Mouse (Mus musculus): ENCODE data around the gene Capn11. TPM values are rescaled to one million over a fixed set of nuclear protein-coding genes. Genes with fewer than 3 reads are reported as not detected.
"Not testable (repeated sequence)": the region's sequence is repeated elsewhere in the genome, so short reads cannot be mapped to it uniquely, and the experiment has no call there.

The Capn11 gene
- total RNA-seq, 2 experiments from 2014 or later: 0.17 to 0.57 TPM

DNA sequence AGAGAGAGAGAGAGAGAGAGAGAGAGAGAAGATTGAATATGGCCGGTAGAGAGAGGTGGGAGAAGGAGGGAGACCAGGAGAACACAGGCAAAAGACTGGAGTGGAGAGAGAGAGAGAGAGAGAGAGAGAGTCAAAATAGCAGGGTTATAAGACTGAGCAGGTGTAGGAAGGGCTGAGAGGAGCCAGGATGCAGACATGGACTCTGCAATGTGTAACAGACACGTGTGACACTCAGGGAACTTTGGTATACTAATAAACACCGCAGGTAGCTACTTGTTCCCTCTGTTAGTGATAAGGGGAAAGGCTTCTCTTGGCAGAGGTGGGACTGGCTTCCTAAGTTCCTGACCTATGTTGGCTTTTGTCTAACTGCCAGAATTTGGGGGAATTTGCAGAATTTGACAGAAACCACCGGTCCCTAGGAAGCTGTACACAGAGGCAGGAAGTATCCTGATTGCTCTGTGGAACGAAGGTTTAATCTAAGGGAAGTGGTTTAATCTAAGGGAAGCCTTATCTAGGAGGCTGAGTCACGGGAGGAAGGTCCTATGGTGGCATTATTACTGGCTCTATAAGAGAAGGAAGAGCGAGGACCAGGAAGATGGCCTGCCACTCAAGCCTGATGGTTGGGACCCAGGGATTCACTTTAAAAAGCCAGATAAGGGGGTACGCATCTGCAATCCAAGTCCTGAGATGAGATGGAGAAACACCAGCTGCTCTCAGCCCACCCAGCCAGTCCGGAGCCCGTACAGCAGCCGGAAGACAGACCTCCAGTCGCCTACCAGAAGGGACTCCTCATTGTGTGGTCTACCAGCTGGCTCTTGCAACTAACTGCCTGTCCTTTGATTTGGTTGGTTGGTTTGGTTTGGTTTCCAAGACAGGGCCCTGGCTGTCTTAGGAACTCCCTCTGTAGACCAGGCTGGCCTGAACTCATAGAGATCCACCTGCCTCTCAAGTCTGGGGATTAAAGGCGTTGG, 30.0 kb downstream of the Capn11 start:
- DNase-seq: peak; percentile 35 to 36

GRCm38 (mm10) chr17:45628160-45628559, 31.0 kb downstream of the Capn11 start:
- DNase-seq: peak in 1 of 2 experiments; percentile 25

- peak; percentile 82 to 89 for DNase-seq
Measured at GRCm38 (mm10) chr17:45626577-45627134, 32.5 kb downstream of the Capn11 start.

GRCm38 (mm10) chr17:45623425-45623824, 35.7 kb downstream of the Capn11 start:
- DNase-seq: not testable (repeated sequence)

- DNase-seq: peak; percentile 61 to 75
Measured at GRCm38 (mm10) chr17:45619386-45620256, 39.5 kb downstream of the Capn11 start.

DNA sequence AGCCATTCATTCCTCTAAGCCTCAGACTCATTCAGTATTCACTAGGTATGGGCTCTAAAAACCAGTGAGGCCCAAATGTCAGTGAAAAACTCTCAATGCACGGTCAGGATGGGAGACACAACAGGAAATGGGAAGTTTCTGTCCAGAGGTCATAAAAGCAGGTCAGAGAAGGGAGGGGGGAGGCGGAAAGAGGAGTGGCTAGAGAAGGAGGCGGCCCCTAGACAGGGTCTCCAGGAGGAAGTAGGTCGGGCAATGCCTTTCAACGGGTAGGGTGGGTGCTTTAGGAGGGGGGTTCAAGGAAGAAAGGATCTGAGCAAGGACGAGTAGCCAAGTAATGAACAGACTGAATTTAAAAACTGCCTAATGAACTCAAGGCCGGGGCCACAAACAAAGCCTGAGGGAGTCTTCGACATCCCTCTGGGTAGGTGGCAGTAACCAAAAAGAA, 40.2 kb downstream of the Capn11 start:
- DNase-seq: peak; percentile 78 to 85

GRCm38 (mm10) chr17:45617655-45618054, 41.5 kb downstream of the Capn11 start:
- no peak for DNase-seq

GRCm38 (mm10) chr17:45616679-45617078, 42.4 kb downstream of the Capn11 start:
- DNase-seq: no peak

DNA sequence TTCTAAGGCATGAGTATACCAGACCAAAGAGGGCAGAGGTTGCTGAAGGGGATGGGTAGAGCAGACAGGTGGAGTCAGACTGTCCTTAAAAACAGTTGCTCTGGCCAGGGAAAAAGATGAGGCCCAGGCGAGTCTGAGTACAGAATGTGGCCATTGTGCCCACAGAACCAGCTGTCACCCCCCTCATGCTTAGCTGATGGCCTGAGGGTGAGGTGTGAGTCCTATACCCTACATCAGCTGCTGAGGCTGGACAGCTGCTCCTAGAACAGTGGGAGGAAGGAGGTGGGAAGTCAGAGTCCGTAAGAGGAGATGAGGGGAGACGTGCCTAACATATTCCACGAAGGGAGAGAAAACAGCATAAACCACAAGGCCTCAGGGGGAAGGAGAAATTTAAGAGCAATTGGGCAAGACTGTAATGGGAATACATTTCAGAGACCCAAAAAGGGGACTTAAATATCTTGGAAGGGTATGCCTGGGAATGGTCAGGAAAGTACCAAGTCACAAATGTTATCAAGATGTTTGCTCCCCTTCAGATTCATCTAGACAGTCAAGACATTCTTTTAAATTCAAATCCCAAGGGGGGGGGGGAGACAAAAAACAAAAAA, 43.0 kb downstream of the Capn11 start:
- DNase-seq: no peak

- peak in 1 of 2 experiments; percentile 60 for DNase-seq
Measured at GRCm38 (mm10) chr17:45612921-45613320, 46.2 kb downstream of the Capn11 start.

DNA sequence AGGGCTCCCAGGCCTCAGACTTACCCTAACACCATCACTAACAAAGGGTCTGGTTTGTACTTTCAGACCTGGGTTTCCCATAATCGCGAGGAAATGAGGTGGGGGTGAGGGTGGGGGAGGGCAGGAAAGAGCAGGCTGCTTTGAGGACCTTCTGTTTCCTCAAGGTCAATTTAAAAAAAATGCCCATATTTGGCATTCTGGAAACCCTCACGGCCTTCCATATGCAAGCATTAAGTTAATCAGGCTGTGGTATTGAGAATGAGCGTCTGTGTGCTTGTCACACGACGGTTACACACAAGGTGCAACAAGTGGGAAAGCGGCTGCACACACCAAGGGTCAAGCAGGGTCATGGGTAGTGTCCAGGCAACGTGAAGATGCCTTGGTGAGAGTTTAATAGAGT, 47.1 kb downstream of the Capn11 start:
- DNase-seq: no peak

- DNase-seq: peak; percentile 69 to 74
Measured at GRCm38 (mm10) chr17:45610144-45610866, 48.8 kb downstream of the Capn11 start.

DNA sequence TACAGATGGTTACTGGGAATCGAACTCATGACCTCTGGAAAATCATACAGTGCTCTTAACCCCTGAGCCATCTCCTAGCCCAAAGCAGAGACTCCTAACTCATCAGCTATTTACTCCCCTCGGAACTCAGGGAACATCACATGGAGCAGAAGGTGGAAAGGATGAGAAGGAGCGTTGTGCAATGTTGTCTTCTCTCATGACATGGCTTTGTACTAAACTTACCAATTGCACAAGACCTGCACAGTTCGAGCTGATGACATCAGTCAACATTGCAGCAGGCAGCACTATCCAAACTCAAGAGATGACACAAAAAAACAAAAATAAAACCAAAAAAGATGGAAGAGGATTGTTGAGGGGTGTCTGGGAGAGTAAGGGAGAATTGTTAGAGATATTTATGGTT, 50.7 kb downstream of the Capn11 start:
- DNase-seq: no peak

DNA sequence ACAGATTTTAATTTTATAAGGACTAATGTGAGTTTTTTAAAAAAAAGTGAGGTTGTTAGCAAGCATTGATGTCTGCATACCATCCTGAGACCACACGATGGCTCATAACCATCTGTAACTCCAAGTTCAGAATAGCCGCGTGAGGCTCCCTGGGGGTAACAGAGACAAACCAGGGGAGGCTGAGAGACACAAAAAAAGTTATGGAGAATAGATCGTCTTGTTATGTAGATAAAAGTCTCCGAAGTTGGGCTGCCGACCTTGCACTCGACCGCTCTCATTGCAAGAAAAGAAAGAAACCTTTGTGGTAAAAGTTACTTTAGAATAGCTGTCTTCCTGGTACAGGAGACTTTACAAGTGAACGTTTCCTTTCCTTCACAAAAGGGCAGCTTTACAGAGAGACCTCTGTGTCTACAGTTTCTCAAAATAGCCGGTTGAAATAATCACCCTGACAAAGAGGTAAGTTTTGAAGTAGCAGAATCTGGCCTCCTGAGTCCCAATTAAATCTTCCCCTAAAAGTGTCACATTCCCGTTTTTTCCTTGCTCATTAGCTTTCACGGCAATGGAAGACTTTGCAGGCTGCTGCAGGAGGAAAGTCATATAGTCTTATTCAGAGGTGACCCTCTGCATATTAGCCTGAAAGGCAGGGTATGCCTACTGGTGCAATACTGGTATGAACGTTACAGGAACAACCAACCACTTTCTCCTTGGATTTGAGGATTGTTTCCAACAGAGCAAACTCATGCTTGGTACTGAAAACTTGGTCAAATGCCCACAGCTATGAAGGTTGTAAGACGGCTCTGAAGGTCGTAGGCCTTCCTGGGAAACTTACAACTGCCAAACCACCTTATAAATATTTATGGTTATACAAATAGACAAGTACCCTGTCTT, 51.9 kb downstream of the Capn11 start:
- DNase-seq: no peak

- DNase-seq: no peak
Measured at GRCm38 (mm10) chr17:45602984-45603383, 56.1 kb downstream of the Capn11 start.

DNA sequence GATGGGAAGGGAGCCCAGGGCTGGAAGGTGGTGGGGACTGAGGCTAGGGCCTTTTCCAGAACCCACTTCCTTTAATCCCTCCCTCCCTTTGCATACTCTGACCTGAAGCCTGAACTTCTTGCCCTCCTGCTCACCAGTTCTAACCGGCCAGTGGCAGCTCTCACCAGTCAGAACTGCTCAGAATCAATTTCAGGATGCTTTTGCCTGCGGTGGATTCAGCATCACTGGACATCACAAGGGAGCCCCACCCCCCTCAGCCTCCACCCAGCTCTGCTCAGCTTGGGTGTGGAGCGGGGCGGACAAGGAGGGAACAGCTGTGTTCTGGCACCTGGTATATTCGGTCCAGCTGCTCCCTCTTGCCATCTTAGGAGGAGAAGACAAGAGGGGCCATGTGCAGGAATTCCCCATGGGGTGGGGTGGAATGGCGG, 57.2 kb downstream of the Capn11 start, which contains the start of gene Mymx:
Gene Mymx (minus strand): TSS at position 226 of the 428 bp plus-strand sequence.
- peak in 1 of 2 experiments; percentile 23 for DNase-seq

GRCm38 (mm10) chr17:45601325-45601724, 57.8 kb downstream of the Capn11 start:
- no peak for DNase-seq

DNA sequence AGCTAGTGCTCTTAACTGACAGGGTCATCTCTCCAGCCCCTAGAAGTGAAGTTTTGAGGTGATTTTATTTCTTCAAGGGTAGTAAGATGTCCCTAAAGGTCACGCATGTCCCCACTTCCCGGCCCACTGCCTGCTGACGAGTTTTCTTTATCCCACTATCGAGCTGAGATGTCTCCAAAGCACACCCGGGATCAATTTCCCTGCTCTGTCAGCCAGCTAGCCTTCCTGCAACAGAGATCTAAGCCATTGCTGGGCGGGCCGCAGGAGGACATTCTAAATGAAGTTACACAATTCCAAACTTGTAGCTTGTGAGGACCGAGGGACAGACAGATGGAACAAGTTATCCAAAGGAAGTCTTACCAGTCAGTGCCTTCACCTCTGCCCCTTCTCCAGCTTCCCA, 58.9 kb downstream of the Capn11 start:
- peak in 1 of 2 experiments; percentile 6 for DNase-seq

GRCm38 (mm10) chr17:45599446-45600242, 59.5 kb downstream of the Capn11 start, which contains the start of gene Slc29a1:
Slc29a1 (minus strand) TSS chr17:45599606.
- peak; percentile 68 to 78 for DNase-seq
